Comparison of ENCODE assay signal across 8 mouse cellular contexts in the genomic region with DNA sequence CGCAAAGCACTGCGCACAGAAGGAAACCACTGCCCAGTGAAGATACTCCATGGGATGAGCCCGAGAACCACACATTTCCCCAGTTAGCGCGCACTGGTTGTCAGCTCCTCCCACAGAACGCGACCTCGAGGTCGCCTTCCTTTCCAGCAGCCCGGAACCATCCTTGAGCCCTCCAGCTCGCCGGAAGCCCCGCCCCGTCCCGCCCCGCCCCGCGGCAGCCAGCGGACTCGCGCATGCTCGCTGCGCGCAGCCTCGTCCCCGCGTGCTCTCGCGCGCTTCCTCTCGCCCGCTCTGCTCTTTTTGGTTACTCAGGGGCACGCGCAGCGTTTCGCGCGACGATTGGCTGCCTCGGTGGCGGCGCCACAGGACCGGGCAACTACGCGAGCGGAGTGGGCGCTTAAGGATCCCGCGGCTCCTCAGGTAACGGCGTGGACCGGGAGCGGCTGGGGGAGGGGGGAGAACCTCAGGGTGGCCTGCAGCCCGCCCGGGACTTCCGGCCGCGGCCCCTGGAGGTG. TPM values are rescaled to one million over a fixed set of nuclear protein-coding genes. Genes with fewer than 3 reads are reported as not detected.
DNase-seq lines count a peak whose midpoint lies in the region; ATAC-seq and TF ChIP-seq lines count a peak whose summit lies in the region.

A gene (plus strand): TSS at position 221 of the 515 bp plus-strand sequence.
A gene (plus strand): TSS at position 236 of the 515 bp plus-strand sequence.

- peak; percentile 95 for DNase-seq in ES-CJ7 (ENCODE audit: low read depth, low spot score)
- DNase-seq in cerebellum, adult 11 months = peak; percentile 82
- peak; percentile 80 for DNase-seq in heart, postnatal 25 days (ENCODE audit: low spot score)
- peak; percentile 83 to 91 for DNase-seq in layer of hippocampus, adult 18-20 months (ENCODE audit: low spot score in 2 of 2)
- peak; percentile 86 for DNase-seq in lung, adult 2 months
- DNase-seq in thymus, adult 18-20 months = peak; percentile 85 to 89

- H3K36me3 ChIP-seq in forebrain, embryonic 15.5 days = no peaks in the 10 kb centered on the region

- TF ChIP-seq CTCF in lung, adult 2 months (IDR thresholded peaks at IDR 0.05; ENCODE audit: insufficient read depth, low read length) = no peak

- H3K4me1 ChIP-seq in forebrain, embryonic 15.5 days = peaks cover 9% of the 10 kb centered on the region
- peaks cover 3% of the 10 kb centered on the region for H3K4me1 ChIP-seq in lung, adult 2 months (ENCODE audit: control insufficient read depth, insufficient read depth, low read length)

- peak; percentile 44; the same call in 1 of the 2 replicates for TF ChIP-seq POLR2A in lung, adult 2 months (IDR thresholded peaks at IDR 0.05; ENCODE audit: borderline replicate concordance, extremely low read depth, low read depth, low read length)

- peak within 1 kb of the TSS; percentile 60 for H3K4me2 ChIP-seq in forebrain, embryonic 15.5 days (replicated peaks)

- H3K9ac ChIP-seq in forebrain, embryonic 15.5 days (replicated peaks) = peak within 1 kb of the TSS; percentile 77

- WGBS in forebrain, embryonic 15.5 days = under 1% methylated on average over 58 of the region's 58 CpGs
- under 1% methylated on average over 58 of the region's 58 CpGs for WGBS in lung, adult 2 months

- H3K9me3 ChIP-seq in forebrain, embryonic 15.5 days = no peaks in the 10 kb centered on the region

- no peaks in the 10 kb centered on the region for H3K27me3 ChIP-seq in forebrain, embryonic 15.5 days

- peak; percentile 98 for ATAC-seq in forebrain, embryonic 15.5 days (replicated peaks)
- ATAC-seq in neutrophil, adult 5-6 weeks (ENCODE audit: extremely low read depth, insufficient number of reproducible peaks, low FRiP score, poor library complexity, severe bottlenecking) = peak; percentile 84

- H3K27ac ChIP-seq in forebrain, embryonic 15.5 days (replicated peaks) = peak within 1 kb of the TSS; percentile 82

- H3K4me3 ChIP-seq in forebrain, embryonic 15.5 days = peak within 1 kb of the TSS; percentile 88
- H3K4me3 ChIP-seq in lung, adult 2 months (replicated peaks; ENCODE audit: extremely low read depth, low read depth, low read length) = peak within 1 kb of the TSS; percentile 76

- intact Hi-C loops in heart, postnatal 25 days (cut with DNase I) = loop anchor here (10.0 kb wide), 1 partner anchor 1985 kb away; a partner anchor contains a TSS

RNA-seq across cellular contexts. Expression of the first gene that starts in this region (rescaled TPM):
- polyA plus RNA-seq in forebrain, embryonic 15.5 days (2015; fragmentation: Nextera tagmentation; extraction: Ambion mirVana) = 41.8 and 44.1 TPM in 2 replicates
- total RNA-seq in heart, postnatal 25 days (2021) = 10 to 100 TPM; 16.0 to 18.1 TPM
- 10 to 100 TPM; 17.6 to 19.1 TPM for total RNA-seq in layer of hippocampus, adult 18-20 months (2021)
- polyA plus RNA-seq in lung, adult 2 months (2012; rRNA removed) = 10.4 and 11.1 TPM in 2 replicates
- total RNA-seq in neutrophil, adult 5-6 weeks (2017) = 45.3 and 47.3 TPM in 2 replicates

RNA-seq across cellular contexts. Expression of the second gene that starts in this region (rescaled TPM):
- 6.8 and 7.3 TPM in 2 replicates for polyA plus RNA-seq in forebrain, embryonic 15.5 days (2015; fragmentation: Nextera tagmentation; extraction: Ambion mirVana)
- 1 to 10 TPM; 4.0 to 4.4 TPM for total RNA-seq in heart, postnatal 25 days (2021)
- total RNA-seq in layer of hippocampus, adult 18-20 months (2021) = 1 to 10 TPM; 6.0 to 7.4 TPM
- polyA plus RNA-seq in lung, adult 2 months (2012; rRNA removed) = 1.6 and 1.9 TPM in 2 replicates
- 6.5 and 12.0 TPM in 2 replicates for total RNA-seq in neutrophil, adult 5-6 weeks (2017)

Comparison
In these comparisons a context has a peak if more than half of its experiments do, and no peak if none do; other contexts are left out.
1. Peak in every context shown above with its lines: DNase-seq, ATAC-seq, H3K4me3 ChIP-seq and H3K27ac ChIP-seq.